Mouse (Mus musculus) liver, adult 2 months (tissue): Measurements from ENCODE around the gene Guca1b.
A peak's percentile ranks its signal among the peaks of the same experiment; 100 is the strongest.

Experiments used
- CTCF ChIP-seq: fragments of 200-500 bp; IDR thresholded peaks from 2 replicates; pipeline ENCODE4 v1.5.1; 2011; ENCODE audit warnings: low read depth, low read length, control low read depth
- POLR2A ChIP-seq: fragments of 200-500 bp; IDR thresholded peaks from 2 replicates; pipeline ENCODE4 v1.6.1; 2011; ENCODE audit warnings: low read length, control low read depth; ENCODE audit not compliant: insufficient read depth; ENCODE audit errors: extremely low read depth

GRCm38 (mm10) chr17:47371451-47371850 lies 13.7 kb upstream of the Guca1b start:
- TF ChIP-seq POLR2A = no peak
- TF ChIP-seq CTCF = peak; percentile 61
